Mouse (Mus musculus): ENCODE data around the gene Tmem131l. TPM values are rescaled to one million over a fixed set of nuclear protein-coding genes. Genes with fewer than 3 reads are reported as not detected.
"Not testable (repeated sequence)": the region's sequence is repeated elsewhere in the genome, so short reads cannot be mapped to it uniquely, and the experiment has no call there.

The Tmem131l gene
- total RNA-seq, 2 experiments from 2014 or later, result 753 to 938 TPM

DNA sequence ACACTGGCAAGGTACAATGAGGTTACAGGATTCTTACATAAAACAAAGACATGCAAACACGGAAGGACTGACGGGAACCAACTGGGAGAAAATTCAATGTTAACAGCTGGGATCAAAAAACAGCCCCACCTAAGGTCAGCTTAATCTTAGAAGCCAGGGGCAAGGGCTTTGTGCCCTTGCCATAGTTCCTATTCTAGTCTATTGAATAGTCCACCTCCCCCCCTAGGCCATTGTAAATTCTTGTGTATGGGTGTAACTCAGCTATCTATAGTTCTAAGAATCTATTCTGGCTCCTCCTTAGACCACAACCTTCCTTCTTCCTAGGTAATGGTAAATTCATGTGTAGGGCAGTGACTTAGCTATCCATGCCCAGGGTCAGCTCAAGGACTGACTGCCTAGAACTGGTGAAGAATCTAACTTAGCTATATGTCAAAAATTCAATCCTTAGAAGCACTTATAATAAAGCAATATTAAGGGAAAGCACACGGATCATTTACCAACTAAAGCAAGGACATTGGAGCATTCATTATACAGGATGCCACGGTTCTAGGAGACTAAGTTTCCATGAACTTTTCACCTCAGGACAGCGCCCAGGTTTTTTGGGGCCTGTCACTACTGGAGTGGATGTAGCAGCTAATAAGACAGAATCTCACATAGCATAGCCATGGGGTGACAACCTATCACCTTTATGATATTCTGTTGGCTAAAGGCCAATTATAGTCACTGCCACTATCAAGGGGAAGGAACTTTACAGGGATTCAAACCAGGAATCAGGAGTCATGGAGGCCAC is 160.5 kb downstream of the Tmem131l start:
- ATAC-seq (replicated peaks; ENCODE audit: low FRiP score, poor library complexity, severe bottlenecking), result not testable (repeated sequence)

DNA sequence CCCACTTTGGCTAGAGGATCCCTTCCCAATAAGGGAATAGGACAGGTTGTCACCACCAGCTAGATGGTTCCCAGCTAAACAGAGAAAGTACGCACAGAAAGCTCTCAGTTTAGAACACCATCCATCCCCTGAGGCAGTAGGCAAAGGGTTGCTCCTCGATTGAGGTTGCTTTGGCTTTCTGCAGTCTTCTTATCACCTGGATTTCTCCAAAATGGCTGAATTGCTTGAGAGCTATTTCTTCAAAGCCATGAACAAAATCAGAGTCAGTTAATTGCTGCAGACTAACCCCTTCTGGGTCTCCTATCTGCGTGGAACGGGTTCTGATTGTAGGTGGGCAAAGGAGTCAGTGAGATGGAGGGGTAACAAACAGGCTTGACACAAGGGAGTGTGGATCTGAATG is 161.2 kb downstream of the Tmem131l start:
- no peak for ATAC-seq (replicated peaks; ENCODE audit: low FRiP score, poor library complexity, severe bottlenecking)

DNA sequence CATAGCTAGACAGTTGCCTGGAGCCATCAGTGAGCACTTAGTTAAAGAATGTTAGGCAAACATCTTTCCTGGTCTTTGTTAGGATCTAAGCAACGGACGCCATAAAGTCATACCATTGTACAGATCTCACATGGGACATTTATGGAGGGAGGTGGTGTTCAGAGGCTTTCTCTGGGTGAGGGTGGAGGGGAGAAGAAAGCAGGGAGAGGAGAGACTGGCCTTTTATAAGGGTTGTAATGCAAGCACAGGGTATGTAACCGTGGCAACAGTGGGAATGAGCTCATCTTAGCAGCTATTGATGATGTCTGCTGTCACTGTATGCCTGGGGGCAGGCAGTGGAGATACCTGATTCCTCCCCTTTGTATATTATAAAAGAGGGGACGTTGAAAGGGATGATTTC is 163.7 kb downstream of the Tmem131l start:
- no peak for ATAC-seq (replicated peaks; ENCODE audit: low FRiP score, poor library complexity, severe bottlenecking)

DNA sequence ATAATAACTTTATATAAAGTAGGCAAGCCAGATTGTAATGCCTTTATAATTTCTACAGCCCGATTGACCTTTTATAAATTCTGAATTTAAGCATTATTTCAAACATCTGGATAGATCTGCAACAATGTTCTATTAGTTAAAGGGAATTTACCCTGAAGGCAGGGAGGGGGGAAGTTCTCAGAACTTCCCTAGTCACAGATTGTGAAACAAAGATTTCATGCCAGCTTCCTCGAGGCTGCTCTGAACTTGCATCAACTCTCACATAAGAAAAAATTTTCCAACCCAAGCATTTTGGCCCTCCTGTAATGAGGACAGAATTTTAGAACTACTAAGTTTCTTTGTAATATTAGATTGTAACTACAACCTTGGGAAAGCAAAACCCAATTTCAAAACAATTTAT is 164.9 kb downstream of the Tmem131l start:
- ATAC-seq (replicated peaks; ENCODE audit: low FRiP score, poor library complexity, severe bottlenecking), result not testable (repeated sequence)

DNA sequence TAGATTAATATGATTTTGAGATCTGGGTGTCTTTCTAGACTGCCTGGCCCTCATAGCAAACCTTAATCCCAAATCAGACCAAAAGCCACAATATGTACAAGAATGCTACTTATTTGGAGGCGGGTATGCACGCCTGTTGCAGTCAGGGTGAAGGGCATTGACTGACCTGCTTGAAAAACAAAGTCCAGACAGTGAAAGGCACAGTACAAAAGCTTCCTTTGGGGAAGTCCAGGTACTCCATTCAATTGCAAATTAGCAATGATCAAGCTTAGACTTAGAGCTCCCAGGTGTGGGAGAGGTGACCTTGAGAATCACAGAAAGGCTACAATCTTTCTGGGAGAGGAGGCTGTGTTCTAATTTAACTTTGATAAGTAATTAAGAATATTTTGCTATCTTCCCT is 167.1 kb downstream of the Tmem131l start:
- ATAC-seq (replicated peaks; ENCODE audit: low FRiP score, poor library complexity, severe bottlenecking), result not testable (repeated sequence)

DNA sequence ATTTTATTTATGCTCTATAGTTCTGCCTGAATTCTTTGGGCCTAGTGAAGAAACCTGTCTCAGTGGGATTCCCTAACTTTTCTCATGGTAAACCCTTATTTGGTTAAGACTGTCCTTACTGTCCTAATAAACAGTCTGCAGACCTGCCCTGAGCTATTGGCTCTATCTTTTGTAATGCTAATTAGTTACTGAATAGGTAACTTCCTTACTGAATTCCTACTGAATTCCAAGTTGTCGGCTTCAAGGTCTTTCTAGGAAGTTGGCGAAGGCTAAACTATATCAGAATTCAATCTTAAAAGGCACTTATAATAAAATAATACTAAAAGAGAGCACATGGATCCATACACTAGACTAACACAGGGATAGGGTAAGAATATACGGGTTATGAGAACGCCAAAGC is 168.0 kb downstream of the Tmem131l start:
- ATAC-seq (replicated peaks; ENCODE audit: low FRiP score, poor library complexity, severe bottlenecking), result not testable (repeated sequence)

DNA sequence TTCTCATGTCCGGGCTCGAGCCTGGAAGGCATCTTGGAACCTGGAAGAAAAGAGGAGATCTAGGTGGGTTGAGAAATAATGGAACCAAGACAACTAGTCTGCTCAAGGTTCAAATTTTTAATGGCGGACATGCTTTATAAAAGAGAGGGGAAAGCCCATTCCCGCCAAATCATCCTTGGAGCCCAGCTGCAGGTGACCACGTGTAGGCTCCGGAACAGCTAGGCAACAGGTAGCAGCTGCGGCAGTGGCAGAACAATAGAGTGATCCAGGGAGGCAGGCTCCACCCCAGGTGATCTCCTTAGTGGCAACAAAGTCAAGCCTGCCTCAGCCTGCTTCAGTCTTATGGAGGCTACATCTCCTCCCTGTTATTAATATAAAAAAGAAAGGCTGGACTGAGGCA is 168.4 kb downstream of the Tmem131l start:
- ATAC-seq (replicated peaks; ENCODE audit: low FRiP score, poor library complexity, severe bottlenecking), result not testable (repeated sequence)

DNA sequence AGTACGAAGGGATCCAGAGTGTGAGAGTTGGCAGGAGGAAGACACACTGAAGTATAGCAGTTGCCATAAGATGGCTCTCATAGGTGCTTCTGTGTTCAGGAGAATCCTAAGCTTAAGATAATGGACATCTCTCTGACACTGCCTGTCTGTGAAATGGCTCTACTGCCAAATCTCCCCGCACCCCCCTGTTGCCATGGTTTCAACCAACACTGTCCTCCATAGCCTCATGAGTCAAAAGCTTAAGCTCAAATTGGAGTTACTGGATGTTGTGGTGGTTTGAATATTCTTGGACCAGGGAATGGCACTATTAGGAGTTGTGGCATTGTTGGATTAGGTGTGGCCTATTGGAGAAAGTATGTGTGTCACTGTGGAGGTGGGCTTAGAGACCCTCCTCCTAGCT is 170.2 kb downstream of the Tmem131l start:
- no peak for ATAC-seq (replicated peaks; ENCODE audit: low FRiP score, poor library complexity, severe bottlenecking)

DNA sequence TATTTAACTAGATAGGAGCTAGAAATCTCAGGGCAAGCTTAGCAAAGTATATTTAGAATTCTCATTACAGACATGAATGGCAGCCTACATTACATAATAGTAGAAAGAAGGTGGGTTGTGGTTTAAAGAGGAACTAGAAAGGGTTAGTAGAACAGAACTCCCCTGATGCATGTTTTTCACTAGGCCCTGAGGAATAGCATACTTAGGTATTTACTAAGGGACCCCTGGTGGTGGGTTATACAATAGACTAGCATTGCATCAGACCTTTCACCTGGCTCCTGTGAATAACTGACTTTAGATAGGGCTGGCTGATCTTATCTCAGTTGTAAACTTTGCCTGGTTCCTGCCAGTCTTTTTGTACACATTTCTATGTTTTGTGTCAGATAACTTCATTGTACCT is 172.9 kb downstream of the Tmem131l start:
- not testable (repeated sequence) for ATAC-seq (replicated peaks; ENCODE audit: low FRiP score, poor library complexity, severe bottlenecking)

DNA sequence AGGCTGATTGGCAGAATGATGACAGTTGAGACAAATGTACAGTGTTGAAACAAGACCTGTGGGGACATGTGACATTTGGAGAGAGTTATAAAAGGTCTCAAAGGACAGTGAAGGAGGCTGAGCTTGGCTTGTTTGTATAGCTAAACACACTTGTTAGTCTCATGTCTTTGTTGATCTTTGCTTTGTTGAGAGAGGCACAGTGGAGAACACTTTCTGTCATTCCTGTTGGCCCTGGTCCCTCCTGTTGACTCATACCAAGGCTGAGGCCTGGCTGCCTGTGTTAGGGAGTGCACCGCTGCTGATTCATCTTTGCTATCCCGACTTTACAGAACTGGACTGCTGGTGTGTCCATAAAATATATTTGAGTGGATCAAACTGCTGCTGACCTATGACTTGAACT is 174.8 kb downstream of the Tmem131l start:
- no peak for ATAC-seq (replicated peaks; ENCODE audit: low FRiP score, poor library complexity, severe bottlenecking)

DNA sequence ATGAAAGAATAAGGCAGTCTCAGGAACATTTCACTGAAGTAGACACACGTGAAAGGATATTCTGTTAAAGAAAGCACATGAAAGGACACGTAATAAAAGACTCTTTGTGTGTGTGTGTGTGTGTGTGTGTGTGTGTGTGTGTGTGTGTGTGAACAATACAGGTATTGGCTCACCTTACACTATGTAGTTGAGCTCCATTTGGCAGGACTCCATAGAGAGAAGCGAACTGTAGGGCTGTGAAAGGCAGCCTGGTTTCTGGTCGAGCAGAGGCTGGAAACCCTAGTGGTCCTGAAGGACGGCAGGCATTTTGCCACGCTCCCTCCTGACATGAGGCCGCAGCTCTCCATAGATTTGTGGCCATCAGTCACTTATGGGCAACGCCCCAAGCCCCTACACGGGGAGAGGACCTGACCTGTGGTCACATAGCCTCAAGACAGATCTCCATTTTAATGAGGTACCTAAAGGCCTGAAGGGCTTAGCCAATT is 175.9 kb downstream of the Tmem131l start:
- no peak for ATAC-seq (replicated peaks; ENCODE audit: low FRiP score, poor library complexity, severe bottlenecking)

DNA sequence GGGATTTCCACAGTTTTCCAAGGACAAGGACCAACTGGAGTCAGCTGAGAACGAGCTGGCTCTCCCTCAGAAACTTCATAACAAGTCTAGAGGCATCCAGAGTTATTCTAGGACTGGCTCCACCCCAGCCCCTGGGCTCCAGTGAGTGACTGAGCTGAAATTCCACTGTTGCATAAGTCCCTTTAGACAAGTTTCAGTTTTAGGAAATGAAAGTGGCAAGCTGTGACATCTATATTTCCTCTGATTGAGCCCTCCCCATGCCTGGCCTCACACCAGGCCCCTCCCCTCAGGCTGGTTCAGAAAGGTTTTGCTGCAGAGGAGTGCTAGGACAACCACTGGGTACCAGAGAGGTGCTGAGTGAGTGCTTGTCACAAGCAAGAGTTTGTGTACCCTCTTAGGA is 177.0 kb downstream of the Tmem131l start:
- ATAC-seq (replicated peaks; ENCODE audit: low FRiP score, poor library complexity, severe bottlenecking), result no peak

DNA sequence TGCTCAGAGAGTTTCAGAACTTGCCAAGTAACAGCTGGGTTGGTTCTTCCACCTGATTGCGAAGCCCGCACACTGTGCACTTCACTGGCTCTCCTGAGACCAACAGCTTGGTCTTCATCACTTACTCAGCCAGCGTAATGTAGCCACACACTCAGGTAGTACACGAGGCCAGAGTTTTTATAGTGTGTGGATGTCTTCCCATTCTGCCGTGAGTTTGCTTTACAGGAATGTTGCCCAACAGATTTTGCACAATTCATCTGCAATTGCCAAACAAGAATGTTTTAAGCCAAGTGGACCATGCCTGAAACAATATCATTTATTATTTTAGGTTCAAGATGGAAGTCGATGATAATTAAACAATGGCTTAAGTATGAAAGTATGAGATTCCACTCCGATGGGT is 180.4 kb downstream of the Tmem131l start:
- ATAC-seq (replicated peaks; ENCODE audit: low FRiP score, poor library complexity, severe bottlenecking), result no peak

DNA sequence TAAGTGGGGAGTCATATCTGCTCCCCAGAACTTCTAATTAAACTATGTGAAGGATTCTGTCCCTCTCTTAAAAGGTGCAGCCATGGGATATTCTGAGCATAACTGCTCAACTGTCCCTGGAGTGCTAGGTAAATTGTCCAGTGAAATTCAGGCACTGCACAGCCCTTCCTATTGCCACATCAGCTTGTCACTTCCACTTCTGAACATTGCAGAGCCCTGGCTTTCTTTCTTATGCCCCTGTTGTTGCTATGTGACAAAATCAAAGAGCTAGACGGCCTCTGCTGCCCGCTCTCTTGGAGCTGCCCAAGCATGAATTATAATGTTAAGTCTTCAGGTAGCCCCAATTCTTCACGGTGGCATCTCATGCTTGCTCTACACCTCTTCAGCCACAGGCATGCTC is 180.9 kb downstream of the Tmem131l start:
- no peak for ATAC-seq (replicated peaks; ENCODE audit: low FRiP score, poor library complexity, severe bottlenecking)

DNA sequence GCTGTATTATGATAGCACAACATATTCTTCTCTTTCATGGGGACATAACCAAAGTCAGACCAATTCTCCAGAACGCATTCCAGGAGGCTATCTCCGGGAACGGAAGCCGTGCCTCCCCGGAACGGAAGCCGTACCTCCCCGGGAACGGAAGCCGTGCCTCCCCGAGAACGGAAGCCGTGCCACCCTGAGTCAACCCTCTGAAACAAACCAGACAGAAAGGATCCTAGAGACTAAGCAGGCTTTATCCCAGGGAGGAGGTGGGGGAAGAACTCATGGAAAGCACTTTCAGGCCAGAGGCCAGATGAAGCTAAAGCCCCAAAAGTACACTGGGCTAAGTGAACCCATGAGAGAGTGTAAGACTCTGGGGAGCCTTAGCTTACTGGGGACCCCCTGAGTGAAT is 182.4 kb downstream of the Tmem131l start:
- ATAC-seq (replicated peaks; ENCODE audit: low FRiP score, poor library complexity, severe bottlenecking), result no peak

DNA sequence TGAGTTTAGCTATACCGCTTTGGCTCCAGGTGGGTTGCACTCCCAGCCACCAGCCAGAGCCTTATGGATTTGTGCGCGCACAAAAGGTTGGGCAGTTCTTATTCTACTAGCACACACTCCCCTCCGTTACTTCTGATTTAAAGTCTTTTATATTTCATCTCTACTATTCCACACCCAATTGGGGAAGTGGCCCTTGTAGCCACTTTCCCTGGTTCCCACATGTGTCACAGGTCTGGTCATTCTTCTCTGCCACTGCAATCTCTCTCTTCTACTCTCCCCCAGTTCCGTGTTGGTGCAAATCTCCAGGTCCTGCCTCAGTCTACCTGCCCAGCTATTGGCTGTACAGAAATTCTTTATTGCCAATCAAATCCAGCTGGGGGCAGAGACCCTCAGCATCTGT is 184.3 kb downstream of the Tmem131l start:
- no peak for ATAC-seq (replicated peaks; ENCODE audit: low FRiP score, poor library complexity, severe bottlenecking)

DNA sequence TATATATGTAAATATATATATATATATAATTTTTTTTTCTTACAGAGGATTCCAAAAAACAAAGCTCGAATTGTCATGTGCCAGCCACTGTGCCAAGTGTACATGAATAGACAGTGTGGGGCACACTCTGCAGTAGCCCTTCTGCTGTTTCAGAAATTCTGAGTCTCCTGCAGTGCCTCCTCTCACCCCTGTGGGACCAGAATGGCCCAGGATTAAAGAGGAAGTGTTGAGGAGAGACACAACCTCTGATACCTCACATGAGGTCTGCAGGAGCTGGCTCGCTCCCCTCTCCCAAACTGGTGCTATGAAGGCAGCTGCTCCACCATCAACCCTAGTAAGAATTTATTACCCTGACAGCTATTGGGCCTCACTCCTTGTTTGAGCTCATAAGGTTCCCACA is 190.6 kb downstream of the Tmem131l start:
- no peak for ATAC-seq (replicated peaks; ENCODE audit: low FRiP score, poor library complexity, severe bottlenecking)

Other genes starting within 250 kb of the Tmem131l start
- gene Tlr2, start 198.4 kb downstream of the Tmem131l start, total RNA-seq (2015; ENCODE audit: low replicate concordance), result 1.5 and 5.9 TPM in 2 replicates
- gene Tlr2, start 198.4 kb downstream of the Tmem131l start, total RNA-seq (2017; ENCODE audit: low replicate concordance), result 4.4 and 5.6 TPM in 2 replicates
- gene Mnd1, start 115.6 kb upstream of the Tmem131l start, total RNA-seq (2015; ENCODE audit: low replicate concordance), result 8.2 TPM in 1 of 2 replicates, not detected in the other
- 3.7 and 7.5 TPM in 2 replicates for gene Mnd1, start 115.6 kb upstream of the Tmem131l start, total RNA-seq (2017; ENCODE audit: low replicate concordance)
- not detected in 2 replicates for gene Gm6525, start 133.9 kb upstream of the Tmem131l start, total RNA-seq (2015; ENCODE audit: low replicate concordance)
- gene Gm6525, start 133.9 kb upstream of the Tmem131l start, total RNA-seq (2017; ENCODE audit: low replicate concordance), result not detected in 2 replicates